Mouse (Mus musculus) midbrain, postnatal 0 days (tissue): ENCODE data around the gene Mff. TPM values are rescaled to one million over a fixed set of nuclear protein-coding genes. Genes with fewer than 3 reads are reported as not detected.

Source experiments
- ATAC-seq: fragments of 200-750 bp; cut with Nextera tagmentation; 2 replicates; pipeline ENCODE4 v1.8.0; 2017; ENCODE audit warnings: moderate number of reproducible peaks, mild to moderate bottlenecking, moderate TSS enrichment, moderate library complexity; ENCODE audit not compliant: low FRiP score
- DNase-seq: peaks from one replicate; pipeline ENCODE4 v3.0.0-alpha.2; 2015; ENCODE audit warnings: low spot score
- H3K27ac ChIP-seq: fragments of 300-500 bp; sonication (generic); 2 replicates; pipeline ENCODE4 v1.5.1; 2014; ENCODE audit warnings: low read depth, mild to moderate bottlenecking, low read length, mixed read lengths
- H3K27me3 ChIP-seq: fragments of 300-500 bp; sonication (generic); 2 replicates; pipeline ENCODE4 v1.6.1; 2014; ENCODE audit warnings: low read length, control low read depth, mixed read lengths; ENCODE audit not compliant: insufficient read depth
- H3K36me3 ChIP-seq: fragments of 300-500 bp; sonication (generic); 2 replicates; pipeline ENCODE4 v1.6.1; 2014; ENCODE audit warnings: low read length, control low read depth, mixed read lengths; ENCODE audit not compliant: insufficient read depth
- H3K4me1 ChIP-seq: fragments of 300-500 bp; sonication (generic); 2 replicates; pipeline ENCODE4 v1.6.1; 2014; ENCODE audit warnings: mild to moderate bottlenecking, control low read depth, antibody characterized with exemption, low read length, mixed read lengths; ENCODE audit not compliant: insufficient read depth
- H3K4me2 ChIP-seq: fragments of 300-500 bp; sonication (generic); 2 replicates; pipeline ENCODE4 v1.6.1; 2014; ENCODE audit warnings: low read depth, mild to moderate bottlenecking, low read length, mixed read lengths; ENCODE audit not compliant: poor library complexity, severe bottlenecking
- H3K4me3 ChIP-seq: fragments of 300-500 bp; sonication (generic); 2 replicates; pipeline ENCODE4 v1.5.1; 2014; ENCODE audit warnings: low read depth, mild to moderate bottlenecking, low read length, moderate library complexity
- H3K9ac ChIP-seq: fragments of 300-500 bp; sonication (generic); replicated peaks from 2 replicates; pipeline ENCODE4 v1.6.1; 2014; ENCODE audit warnings: mild to moderate bottlenecking, low read length, moderate library complexity, mixed read lengths; ENCODE audit not compliant: poor library complexity, severe bottlenecking
- H3K9me3 ChIP-seq: fragments of 300-500 bp; sonication (generic); 2 replicates; pipeline ENCODE4 v1.6.1; 2016; ENCODE audit warnings: low read length, control low read depth
- CTCF ChIP-seq: IDR thresholded peaks from 2 replicates; pipeline ENCODE4 v1.5.1; 2016; ENCODE audit warnings: antibody characterized with exemption, mild to moderate bottlenecking
- WGBS: fragments of 180-500 bp; shearing (Covaris S2); extraction: QIAGEN DNeasy Blood & Tissue Kit; methylation state at CpG from one replicate; pipeline ENCODE4 v1.1.7; 2014; 5-methylcytosine and 5-hydroxymethylcytosine counted together
- polyA plus RNA-seq: library from polyadenylated mRNA; unstranded; fragments of >200 nt; fragmentation: Nextera tagmentation; extraction: Ambion mirVana; gene quantifications from 2 replicates; pipeline ENCODE4 v1.2.1, GENCODE M21; 2015
- total RNA-seq: library from RNA; depleted of rRNA; stranded (reverse); fragments of >200 nt; gene quantifications from 2 replicates; pipeline ENCODE4 v1.2.3, GENCODE M21; 2014

The Mff gene
- total and polyA plus RNA-seq, 2 experiments from 2014 or later, result 415 to 449 TPM

DNA sequence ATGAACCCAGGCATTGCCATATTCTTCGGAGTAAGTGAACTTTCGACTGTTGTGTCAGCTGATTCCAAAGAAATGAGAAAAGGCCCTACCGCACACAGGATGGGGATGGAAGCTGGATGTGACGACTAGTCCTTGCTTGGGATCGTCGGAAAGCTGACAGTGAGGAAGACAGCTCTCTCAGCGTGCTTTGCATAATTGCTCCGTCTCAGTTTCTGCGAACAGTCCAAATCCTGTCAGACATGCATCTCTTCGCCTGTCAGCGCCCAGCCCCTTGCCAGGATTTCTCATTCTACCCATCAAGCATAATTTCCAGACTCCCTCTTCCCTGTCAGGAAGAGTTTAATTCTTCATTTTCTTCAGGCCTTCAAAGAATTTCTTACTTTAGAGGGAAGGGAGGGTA lies 66.4 kb downstream of the Mff start:
- H3K9ac ChIP-seq, result no peak overlapping the region
- ATAC-seq (peak; percentile 72), DNase-seq (peak; percentile 32)
- TF ChIP-seq CTCF, result no peak
- H3K27me3 ChIP-seq, result no peaks in the 10 kb centered on the region
- H3K9me3 ChIP-seq, result no peaks in the 10 kb centered on the region
- H3K4me3 ChIP-seq, result no peak overlapping the region
- no peak overlapping the region for H3K27ac ChIP-seq
- whole genome bisulfite sequencing, result 34% methylated on average over 11 of the region's 11 CpGs
- no peaks in the 10 kb centered on the region for H3K4me1 ChIP-seq
- no peak overlapping the region for H3K4me2 ChIP-seq
- H3K36me3 ChIP-seq, result no peaks in the 10 kb centered on the region

GRCm38 (mm10) chr1:82792238-82792637 lies 67.5 kb downstream of the Mff start:
- WGBS, result 85% methylated on average over 6 of the region's 6 CpGs
- ATAC-seq, result no peak

DNA sequence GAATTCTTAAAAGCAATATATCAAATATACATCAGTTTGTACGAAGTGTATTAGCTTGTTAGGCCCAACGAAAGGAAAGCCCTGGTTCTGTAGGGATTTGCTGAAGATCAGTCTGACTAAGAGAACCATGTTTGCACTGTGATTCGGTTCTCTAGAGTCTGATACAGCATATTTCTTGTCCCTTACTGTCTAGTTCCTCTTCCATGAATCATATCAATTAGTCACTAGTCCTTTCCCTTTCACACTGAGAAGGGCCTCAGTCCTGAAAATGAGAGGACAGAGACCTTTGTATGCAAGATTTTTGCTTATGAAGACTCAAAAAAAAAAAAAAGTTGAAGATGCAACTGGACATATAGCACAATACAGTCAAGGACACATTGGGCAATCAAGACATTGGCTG lies 68.4 kb downstream of the Mff start:
- Histone ChIP-seq H3K27ac (no peak overlapping the region), H3K9ac (no peak overlapping the region), H3K4me1 (no peaks in the 10 kb centered on the region), H3K4me2 (no peak overlapping the region), H3K36me3 (no peaks in the 10 kb centered on the region), H3K4me3 (no peak overlapping the region), H3K27me3 (no peaks in the 10 kb centered on the region), H3K9me3 (no peaks in the 10 kb centered on the region)
- DNase-seq (no peak), ATAC-seq (no peak)
- no peak for TF ChIP-seq CTCF
- 84% methylated on average over 3 of the region's 3 CpGs for WGBS

More at GRCm38 (mm10) chr1:82792238-82792637, 67.5 kb downstream of the Mff start:
- no peak overlapping the region for H3K27ac ChIP-seq
- H3K9ac ChIP-seq, result no peak overlapping the region
- H3K4me2 ChIP-seq, result no peak overlapping the region
- H3K9me3 ChIP-seq, result no peaks in the 10 kb centered on the region
- no peaks in the 10 kb centered on the region for H3K27me3 ChIP-seq
- no peak for DNase-seq
- H3K4me1 ChIP-seq, result no peaks in the 10 kb centered on the region
- H3K36me3 ChIP-seq, result no peaks in the 10 kb centered on the region
- no peak for TF ChIP-seq CTCF
- H3K4me3 ChIP-seq, result no peak overlapping the region

DNA sequence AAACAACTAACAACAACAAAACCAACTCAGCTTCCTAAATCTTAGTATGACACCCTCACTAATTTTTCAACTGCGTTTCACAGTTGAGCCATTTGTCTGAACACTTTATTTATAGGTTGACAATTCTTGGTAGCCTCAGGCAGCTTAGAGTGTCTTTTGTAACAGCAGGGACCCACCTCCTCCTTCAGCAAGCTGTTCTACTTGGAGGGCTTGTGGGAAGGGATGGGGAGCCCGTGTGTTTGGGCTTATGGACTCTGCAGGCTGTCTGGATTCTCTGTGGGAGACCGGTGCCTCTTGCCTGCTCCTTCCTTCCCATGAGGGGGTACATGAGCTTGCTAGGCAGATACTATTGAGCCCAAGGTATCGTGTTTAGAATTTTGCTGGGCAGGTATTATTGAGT lies 69.3 kb downstream of the Mff start:
- no peak overlapping the region for H3K4me3 ChIP-seq
- no peaks in the 10 kb centered on the region for H3K27me3 ChIP-seq
- no peak overlapping the region for H3K27ac ChIP-seq
- no peaks in the 10 kb centered on the region for H3K36me3 ChIP-seq
- H3K9me3 ChIP-seq, result no peaks in the 10 kb centered on the region
- H3K4me1 ChIP-seq, result no peaks in the 10 kb centered on the region
- no peak for ATAC-seq
- no peak for TF ChIP-seq CTCF
- 49% methylated on average over 4 of the region's 4 CpGs for WGBS
- DNase-seq, result no peak
- H3K9ac ChIP-seq, result no peak overlapping the region
- no peak overlapping the region for H3K4me2 ChIP-seq

- Histone ChIP-seq H3K4me3 (no peak overlapping the region), H3K27me3 (no peaks in the 10 kb centered on the region), H3K4me2 (no peak overlapping the region), H3K9me3 (no peaks in the 10 kb centered on the region), H3K27ac (no peak overlapping the region), H3K4me1 (no peaks in the 10 kb centered on the region), H3K9ac (no peak overlapping the region), H3K36me3 (no peaks in the 10 kb centered on the region)
- TF ChIP-seq CTCF, result no peak
- ATAC-seq (no peak), DNase-seq (no peak)
- 86% methylated on average over 2 of the region's 2 CpGs for WGBS
Measured at GRCm38 (mm10) chr1:82795211-82795610, 70.5 kb downstream of the Mff start.

GRCm38 (mm10) chr1:82795702-82796443 lies 71.2 kb downstream of the Mff start:
- H3K4me3 ChIP-seq, result no peak overlapping the region
- no peak overlapping the region for H3K27ac ChIP-seq
- no peak overlapping the region for H3K4me2 ChIP-seq
- no peak for ATAC-seq
- 83% methylated on average over 18 of the region's 18 CpGs for WGBS
- H3K9ac ChIP-seq, result no peak overlapping the region
- no peaks in the 10 kb centered on the region for H3K36me3 ChIP-seq
- H3K27me3 ChIP-seq, result no peaks in the 10 kb centered on the region
- DNase-seq, result no peak
- no peaks in the 10 kb centered on the region for H3K4me1 ChIP-seq
- no peak for TF ChIP-seq CTCF
- no peaks in the 10 kb centered on the region for H3K9me3 ChIP-seq
